Mouse (Mus musculus) limb, embryonic 12.5 days (tissue): Measurements from ENCODE around the gene Ypel3. TPM values are rescaled to one million over a fixed set of nuclear protein-coding genes. Genes with fewer than 3 reads are reported as not detected.

Experiments
- ATAC-seq: fragments of 200-750 bp; cut with Nextera tagmentation; 2 replicates; pipeline ENCODE4 v1.8.0; 2017; ENCODE audit warnings: low read depth, moderate TSS enrichment; ENCODE audit not compliant: insufficient number of reproducible peaks, insufficient read depth, low FRiP score, low TSS enrichment
- H3K27ac ChIP-seq: fragments of 300-500 bp; sonication (generic); 2 replicates; pipeline ENCODE4 v1.5.1; 2016; ENCODE audit warnings: mild to moderate bottlenecking, moderate library complexity
- H3K27me3 ChIP-seq: fragments of 300-500 bp; sonication (generic); 2 replicates; pipeline ENCODE4 v1.6.1; 2016; ENCODE audit warnings: mild to moderate bottlenecking, moderate library complexity
- H3K36me3 ChIP-seq: fragments of 300-500 bp; sonication (generic); 2 replicates; pipeline ENCODE4 v1.6.1; 2016; ENCODE audit warnings: mild to moderate bottlenecking, moderate library complexity
- H3K4me1 ChIP-seq: fragments of 300-500 bp; sonication (generic); replicated peaks from 2 replicates; pipeline ENCODE4 v1.6.1; 2016
- H3K4me2 ChIP-seq: fragments of 300-500 bp; sonication (generic); 2 replicates; pipeline ENCODE4 v1.6.1; 2016; ENCODE audit warnings: mild to moderate bottlenecking, moderate library complexity
- H3K4me3 ChIP-seq: fragments of 300-500 bp; sonication (generic); replicated peaks from 2 replicates; pipeline ENCODE4 v1.5.1; 2016; ENCODE audit warnings: mild to moderate bottlenecking
- H3K9ac ChIP-seq: fragments of 300-500 bp; sonication (generic); replicated peaks from 2 replicates; pipeline ENCODE4 v1.6.1; 2016; ENCODE audit warnings: mild to moderate bottlenecking, moderate library complexity
- H3K9me3 ChIP-seq: fragments of 300-500 bp; sonication (generic); 2 replicates; pipeline ENCODE4 v1.6.1; 2016; ENCODE audit warnings: mild to moderate bottlenecking, moderate library complexity
- WGBS: fragments of 180-500 bp; shearing (Covaris S2); methylation state at CpG from one replicate; pipeline ENCODE4 v1.1.7; 2016; 5-methylcytosine and 5-hydroxymethylcytosine counted together
- polyA plus RNA-seq: library from polyadenylated mRNA; unstranded; fragments of >200 nt; fragmentation: Nextera tagmentation; extraction: Ambion mirVana; gene quantifications from 2 replicates; pipeline ENCODE4 v1.2.1, GENCODE M21; 2016

Gene Ypel3
- polyA plus RNA-seq, 1 experiment from 2014 or later: 104 TPM

GRCm38 (mm10) chr7:126780971-126781635, 4.3 kb downstream of the Ypel3 start, which contains the start of gene Tbx6:
Gene Tbx6 (plus strand): TSS chr7:126781483.
- Histone ChIP-seq H3K27me3 (no peaks in the 10 kb centered on the region), H3K9me3 (no peaks in the 10 kb centered on the region), H3K4me2 (peak within 1 kb of the TSS; percentile 91), H3K4me3 (peak within 1 kb of the TSS; percentile 41), H3K36me3 (peaks cover 42% of the 10 kb centered on the region), H3K4me1 (peaks cover 41% of the 10 kb centered on the region), H3K27ac (peak within 1 kb of the TSS; percentile 76), H3K9ac (peak within 1 kb of the TSS; percentile 61)
- WGBS: 8% methylated on average over 22 of the region's 22 CpGs
- 0 out of 2 replicates have a peak, but pooled peaks have one; percentile 3 for ATAC-seq

- Histone ChIP-seq H3K27ac (peak overlapping the region; percentile 64; the same call in 1 of the 2 replicates), H3K9ac (peak overlapping the region; percentile 61; the same call in 1 of the 2 replicates), H3K9me3 (no peaks in the 10 kb centered on the region), H3K4me1 (peaks cover 37% of the 10 kb centered on the region), H3K27me3 (no peaks in the 10 kb centered on the region), H3K36me3 (peaks cover 49% of the 10 kb centered on the region), H3K4me2 (peak overlapping the region; percentile 91), H3K4me3 (peak overlapping the region; percentile 41; the same call in 1 of the 2 replicates)
- 24% methylated on average over 11 of the region's 11 CpGs for WGBS
- no peak for ATAC-seq
Measured at GRCm38 (mm10) chr7:126781661-126782370, 5.1 kb downstream of the Ypel3 start.

- WGBS: 76% methylated on average over 13 of the region's 13 CpGs
- H3K4me1 ChIP-seq: peaks cover 30% of the 10 kb centered on the region
- no peak for ATAC-seq
- no peaks in the 10 kb centered on the region for H3K9me3 ChIP-seq
- no peak overlapping the region for H3K4me3 ChIP-seq
- no peaks in the 10 kb centered on the region for H3K27me3 ChIP-seq
- no peak overlapping the region for H3K27ac ChIP-seq
- peaks cover 58% of the 10 kb centered on the region for H3K36me3 ChIP-seq
- H3K9ac ChIP-seq: no peak overlapping the region; the same call in 1 of the 2 replicates
- no peak overlapping the region for H3K4me2 ChIP-seq
Measured at GRCm38 (mm10) chr7:126782693-126783092, 5.9 kb downstream of the Ypel3 start.

DNA sequence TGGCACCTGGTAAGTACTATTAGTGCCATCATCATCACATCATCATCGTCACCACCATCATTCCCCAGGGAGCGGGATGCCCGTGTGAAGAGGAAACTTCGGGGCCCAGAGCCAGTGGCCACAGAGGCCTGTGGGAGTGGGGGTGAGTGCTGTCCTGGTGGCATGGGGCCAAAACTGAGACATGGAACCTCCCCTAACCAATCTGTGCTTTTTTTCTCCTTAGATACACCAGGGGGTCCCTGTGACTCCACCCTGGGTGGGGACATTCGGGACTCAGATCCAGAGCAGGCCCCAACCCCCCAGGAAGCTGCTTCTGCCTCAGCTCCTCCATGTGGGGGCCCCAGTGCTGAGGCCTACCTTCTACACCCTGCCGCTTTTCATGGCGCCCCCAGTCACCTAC, 7.7 kb downstream of the Ypel3 start:
- H3K36me3 ChIP-seq: peaks cover 64% of the 10 kb centered on the region
- no peaks in the 10 kb centered on the region for H3K9me3 ChIP-seq
- H3K4me2 ChIP-seq: no peak overlapping the region
- no peaks in the 10 kb centered on the region for H3K27me3 ChIP-seq
- H3K4me1 ChIP-seq: peaks cover 28% of the 10 kb centered on the region
- 77% methylated on average over 7 of the region's 7 CpGs for WGBS
- H3K27ac ChIP-seq: no peak overlapping the region
- no peak overlapping the region for H3K9ac ChIP-seq
- no peak overlapping the region for H3K4me3 ChIP-seq
- ATAC-seq: no peak

GRCm38 (mm10) chr7:126785056-126785455, 8.3 kb downstream of the Ypel3 start:
- ATAC-seq: no peak
- H3K27ac ChIP-seq: no peak overlapping the region
- H3K4me2 ChIP-seq: no peak overlapping the region
- 53% methylated on average over 4 of the region's 4 CpGs for WGBS
- no peak overlapping the region for H3K9ac ChIP-seq
- H3K36me3 ChIP-seq: peaks cover 70% of the 10 kb centered on the region
- no peaks in the 10 kb centered on the region for H3K9me3 ChIP-seq
- H3K27me3 ChIP-seq: no peaks in the 10 kb centered on the region
- H3K4me1 ChIP-seq: peaks cover 23% of the 10 kb centered on the region
- H3K4me3 ChIP-seq: no peak overlapping the region

- H3K36me3 ChIP-seq: peaks cover 79% of the 10 kb centered on the region
- WGBS: 85% methylated on average over 14 of the region's 14 CpGs
- H3K4me3 ChIP-seq: no peak overlapping the region
Measured at GRCm38 (mm10) chr7:126786142-126786541, 9.4 kb downstream of the Ypel3 start.

DNA sequence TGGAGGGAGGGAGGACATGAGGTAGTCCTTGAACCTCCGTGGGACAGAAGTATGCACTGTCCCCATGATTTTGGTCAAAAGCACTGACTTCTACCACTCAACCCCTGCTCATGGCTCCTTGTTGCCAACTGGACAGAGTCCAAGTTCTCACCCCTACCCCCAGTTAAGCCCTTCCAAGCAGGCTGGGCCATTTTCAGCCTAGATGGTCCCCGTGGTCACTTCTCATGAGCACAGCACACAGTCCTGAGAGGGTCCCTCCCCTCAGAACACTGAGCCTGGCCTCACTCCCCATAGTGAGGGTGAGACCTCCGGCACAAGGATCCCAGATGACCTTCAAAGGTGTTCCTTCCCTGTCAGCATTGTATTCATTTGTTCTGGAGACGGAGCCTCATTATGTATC, 12.4 kb downstream of the Ypel3 start:
- no peak overlapping the region for H3K4me3 ChIP-seq
- no peak for ATAC-seq
- 93% methylated on average over 4 of the region's 4 CpGs for WGBS
- H3K9me3 ChIP-seq: no peaks in the 10 kb centered on the region
- no peaks in the 10 kb centered on the region for H3K27me3 ChIP-seq
- peaks cover 17% of the 10 kb centered on the region for H3K4me1 ChIP-seq
- peaks cover 70% of the 10 kb centered on the region for H3K36me3 ChIP-seq
- H3K27ac ChIP-seq: no peak overlapping the region
- H3K4me2 ChIP-seq: no peak overlapping the region
- no peak overlapping the region; the same call in 1 of the 2 replicates for H3K9ac ChIP-seq

More at GRCm38 (mm10) chr7:126786142-126786541, 9.4 kb downstream of the Ypel3 start:
- H3K9me3 ChIP-seq: no peaks in the 10 kb centered on the region
- no peak for ATAC-seq
- no peaks in the 10 kb centered on the region for H3K27me3 ChIP-seq
- no peak overlapping the region for H3K27ac ChIP-seq
- peaks cover 22% of the 10 kb centered on the region for H3K4me1 ChIP-seq
- no peak overlapping the region for H3K9ac ChIP-seq
- H3K4me2 ChIP-seq: no peak overlapping the region

- H3K4me3 ChIP-seq: peak within 1 kb of the TSS; percentile 77
- H3K36me3 ChIP-seq: peaks cover 70% of the 10 kb centered on the region
- H3K27me3 ChIP-seq: no peaks in the 10 kb centered on the region
- H3K4me1 ChIP-seq: peaks cover 26% of the 10 kb centered on the region
- H3K27ac ChIP-seq: peak within 1 kb of the TSS; percentile 97
- no peaks in the 10 kb centered on the region for H3K9me3 ChIP-seq
- under 1% methylated on average over 78 of the region's 83 CpGs for WGBS
- H3K9ac ChIP-seq: peak within 1 kb of the TSS; percentile 88
- ATAC-seq: peak; percentile 94
- H3K4me2 ChIP-seq: peak within 1 kb of the TSS; percentile 71
Measured at GRCm38 (mm10) chr7:126791851-126792720, 15.3 kb downstream of the Ypel3 start, which contains the start of gene Ppp4c. Gene Ppp4c (minus strand): TSS chr7:126792496.

- H3K9me3 ChIP-seq: no peaks in the 10 kb centered on the region
Measured at GRCm38 (mm10) chr7:126792721-126793443, 16.1 kb downstream of the Ypel3 start.

More at GRCm38 (mm10) chr7:126792721-126793443, 16.1 kb downstream of the Ypel3 start:
- H3K4me1 ChIP-seq: peaks cover 34% of the 10 kb centered on the region
- H3K27me3 ChIP-seq: no peaks in the 10 kb centered on the region
- H3K4me3 ChIP-seq: peak overlapping the region; percentile 77
- peak overlapping the region; percentile 97 for H3K27ac ChIP-seq
- peak overlapping the region; percentile 51; the same call in 1 of the 2 replicates for H3K9ac ChIP-seq
- H3K4me2 ChIP-seq: peak overlapping the region; percentile 71
- 30% methylated on average over 11 of the region's 11 CpGs for WGBS
- peaks cover 68% of the 10 kb centered on the region for H3K36me3 ChIP-seq
- ATAC-seq: no peak; the same call in 1 of the 2 replicates
